Mouse (Mus musculus) spleen, adult 2 months (tissue): ENCODE measurements around the gene Armc8. TPM values are rescaled to one million over a fixed set of nuclear protein-coding genes. Genes with fewer than 3 reads are reported as not detected.

ENCODE experiments used
- DNase-seq, 2 experiments: peaks; one replicate each; pipeline versions ENCODE4 v3.0.0 to v3.0.0-alpha.2; 2012 to 2021; ENCODE audit warnings: low spot score in 2 of 2, low read depth in 1 of 2
- H3K27ac ChIP-seq: fragments of 200-500 bp; 2 replicates; pipeline ENCODE4 v1.5.1; 2012; ENCODE audit warnings: low read length, inconsistent platforms; ENCODE audit not compliant: insufficient read depth
- H3K27me3 ChIP-seq: fragments of 200-500 bp; 2 replicates; pipeline ENCODE4 v1.6.1; 2012; ENCODE audit warnings: mild to moderate bottlenecking, moderate library complexity, low read length, inconsistent platforms; ENCODE audit not compliant: control insufficient read depth, insufficient read depth
- H3K36me3 ChIP-seq: fragments of 200-500 bp; 2 replicates; pipeline ENCODE4 v1.6.1; 2012; ENCODE audit warnings: mild to moderate bottlenecking, low read length, inconsistent platforms; ENCODE audit not compliant: control insufficient read depth, insufficient read depth
- H3K4me1 ChIP-seq: fragments of 200-500 bp; 2 replicates; pipeline ENCODE4 v1.6.1; 2011; ENCODE audit warnings: inconsistent platforms; ENCODE audit not compliant: control insufficient read depth, insufficient read depth, insufficient read length
- H3K4me3 ChIP-seq: fragments of 200-500 bp; 2 replicates; pipeline ENCODE4 v1.5.1; 2011; ENCODE audit warnings: mild to moderate bottlenecking, inconsistent platforms; ENCODE audit not compliant: insufficient read depth, insufficient read length; ENCODE audit errors: extremely low read depth
- CTCF ChIP-seq: fragments of 200-500 bp; IDR thresholded peaks from 2 replicates; pipeline ENCODE4 v1.5.1; 2011; ENCODE audit warnings: mild to moderate bottlenecking, inconsistent platforms; ENCODE audit not compliant: insufficient read depth, insufficient read length, insufficient replicate concordance; ENCODE audit errors: extremely low read depth
- POLR2A ChIP-seq: fragments of 200-500 bp; IDR thresholded peaks from 2 replicates; pipeline ENCODE4 v1.6.1; 2011; ENCODE audit warnings: low read depth, low read length, inconsistent platforms
- WGBS: fragments of 180-500 bp; shearing (Covaris S2); methylation state at CpG from one replicate; pipeline ENCODE4 v1.1.7; 2018; 5-methylcytosine and 5-hydroxymethylcytosine counted together
- polyA plus RNA-seq: library from polyadenylated mRNA; depleted of rRNA; stranded (reverse); fragments of >200 nt; gene quantifications from 2 replicates; pipeline ENCODE4 v1.2.3, GENCODE M21; 2012

Armc8 gene
- polyA plus RNA-seq, 1 experiment = 7.2 TPM

DNA sequence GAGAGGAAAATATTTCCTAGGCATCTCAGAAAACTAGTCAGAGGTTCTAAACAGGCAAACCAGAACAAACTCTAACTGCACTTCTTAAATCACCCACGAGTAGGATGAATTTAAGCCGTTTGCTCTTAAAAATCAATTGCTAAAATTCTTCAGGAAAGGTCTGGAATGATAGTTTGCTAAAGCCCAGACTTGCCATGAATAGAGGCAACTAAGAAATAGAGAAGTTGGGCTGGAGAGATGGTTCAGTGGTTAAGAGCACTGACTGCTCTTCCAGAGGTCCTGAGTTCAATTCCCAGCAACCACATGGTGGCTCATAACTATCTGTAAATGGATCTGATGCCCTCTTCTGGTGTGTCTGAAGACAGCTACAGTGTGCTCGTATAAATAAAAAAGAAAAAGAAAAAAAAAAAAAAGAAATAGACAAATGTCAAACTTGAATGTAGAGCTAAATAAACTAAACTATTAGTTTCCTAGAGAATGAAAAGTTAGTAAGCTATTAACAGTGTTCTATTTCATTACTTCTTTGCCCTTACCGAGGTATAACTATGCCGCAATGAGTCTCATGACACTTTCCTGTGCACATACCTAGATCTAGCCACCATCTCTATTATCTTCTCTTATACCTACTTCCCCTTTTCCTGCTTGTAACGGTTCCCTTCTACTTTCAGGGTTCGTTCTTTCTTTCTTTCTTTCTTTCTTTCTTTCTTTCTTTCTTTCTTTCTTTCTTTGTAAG lies 9.7 kb downstream of the Armc8 start:
- H3K4me3 ChIP-seq = no peak overlapping the region
- no peak overlapping the region for H3K27ac ChIP-seq
- H3K27me3 ChIP-seq = no peaks in the 10 kb centered on the region
- DNase-seq = no peak
- 38% methylated on average over 7 of the region's 7 CpGs for WGBS
- H3K36me3 ChIP-seq = no peaks in the 10 kb centered on the region; the same call in 1 of the 2 replicates
- TF ChIP-seq POLR2A (no peak), CTCF (no peak)
- peaks cover 4% of the 10 kb centered on the region for H3K4me1 ChIP-seq

DNA sequence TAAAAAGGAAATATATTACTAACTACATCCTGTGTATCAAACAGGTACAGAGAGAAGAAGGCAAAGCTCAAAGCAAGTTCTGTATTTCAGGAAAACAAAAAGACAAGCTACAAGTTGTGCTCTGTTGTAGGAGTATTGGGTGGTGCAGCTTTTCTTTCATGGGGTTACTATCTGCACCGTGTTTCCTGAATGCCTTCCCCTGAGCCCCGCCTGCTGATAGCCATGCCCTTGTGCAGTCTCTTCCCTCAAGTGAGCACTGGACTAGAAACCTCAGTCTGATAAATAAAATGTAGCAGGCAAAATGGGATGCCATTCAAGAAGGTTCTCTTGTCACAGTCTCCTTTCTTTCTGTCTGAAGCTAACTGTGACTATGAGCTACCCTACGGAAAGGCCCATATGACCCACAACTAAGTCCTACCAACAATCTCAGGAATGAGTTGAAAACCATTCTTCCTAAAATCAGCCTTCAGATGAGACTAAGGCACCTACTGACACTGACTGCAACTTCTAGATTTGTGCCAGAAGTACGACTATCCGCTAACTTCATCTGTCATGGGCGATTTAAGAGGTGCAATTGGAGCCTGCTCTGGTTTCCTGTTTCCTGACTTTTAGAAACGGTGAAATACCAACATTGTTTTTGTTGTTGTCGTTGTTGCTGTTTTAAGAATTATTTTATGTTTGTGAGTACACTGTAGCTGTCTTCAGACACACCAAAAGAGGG lies 11.0 kb downstream of the Armc8 start:
- WGBS = 41% methylated on average over 8 of the region's 8 CpGs
- Histone ChIP-seq H3K27me3 (no peaks in the 10 kb centered on the region), H3K4me3 (no peak overlapping the region), H3K36me3 (no peaks in the 10 kb centered on the region; the same call in 1 of the 2 replicates), H3K4me1 (peaks cover 4% of the 10 kb centered on the region), H3K27ac (no peak overlapping the region)
- no peak for DNase-seq
- TF ChIP-seq POLR2A (no peak), CTCF (no peak)

DNA sequence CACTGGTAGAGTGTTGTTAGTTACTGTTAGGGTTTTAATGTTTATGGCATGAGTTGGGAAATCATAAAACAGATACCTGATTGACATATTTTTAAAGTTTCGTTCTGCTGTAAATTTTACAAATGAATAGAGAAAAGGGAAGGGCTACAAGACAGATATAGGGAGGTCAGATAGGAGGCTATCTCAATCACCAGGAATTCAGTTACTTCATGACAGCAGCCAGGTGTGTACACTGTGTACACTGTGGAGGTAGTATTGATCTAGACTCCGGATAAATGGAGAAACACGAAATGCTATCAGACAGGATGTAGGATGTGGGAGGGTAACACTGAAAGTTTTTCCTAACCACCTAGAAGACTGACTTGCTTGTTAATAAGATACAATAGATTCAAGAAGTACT lies 13.4 kb downstream of the Armc8 start:
- no peak for DNase-seq
- H3K27ac ChIP-seq = no peak overlapping the region
- H3K36me3 ChIP-seq = no peaks in the 10 kb centered on the region; the same call in 1 of the 2 replicates
- H3K4me1 ChIP-seq = peaks cover 3% of the 10 kb centered on the region
- WGBS = 84% methylated on average over 3 of the region's 3 CpGs
- H3K27me3 ChIP-seq = no peaks in the 10 kb centered on the region
- H3K4me3 ChIP-seq = no peak overlapping the region
- no peak for TF ChIP-seq POLR2A

DNA sequence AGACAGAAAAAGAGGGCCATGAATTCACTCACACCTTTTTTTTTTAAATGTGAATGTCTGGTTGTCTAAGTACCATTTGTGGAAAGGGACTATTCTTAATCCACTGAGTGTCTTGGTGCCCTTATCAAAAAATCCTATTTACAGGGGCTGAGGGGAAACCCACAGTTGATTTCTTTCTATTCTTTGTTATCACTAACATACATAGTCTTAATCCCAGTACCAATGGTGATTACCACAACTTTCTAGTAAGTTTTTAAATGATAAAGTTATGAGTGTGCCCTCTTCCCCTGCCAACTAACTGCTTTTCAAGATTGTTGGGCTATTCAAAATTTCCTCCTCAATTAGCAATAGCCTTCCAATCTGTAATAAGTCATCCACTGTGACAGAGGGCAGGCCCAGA lies 14.6 kb downstream of the Armc8 start:
- no peak for DNase-seq
- no peak overlapping the region for H3K4me3 ChIP-seq
- H3K36me3 ChIP-seq = no peaks in the 10 kb centered on the region; the same call in 1 of the 2 replicates
- TF ChIP-seq POLR2A = no peak
- no peak for TF ChIP-seq CTCF
- no peaks in the 10 kb centered on the region; the same call in 1 of the 2 replicates for H3K4me1 ChIP-seq
- H3K27me3 ChIP-seq = no peaks in the 10 kb centered on the region
- no peak overlapping the region for H3K27ac ChIP-seq

DNA sequence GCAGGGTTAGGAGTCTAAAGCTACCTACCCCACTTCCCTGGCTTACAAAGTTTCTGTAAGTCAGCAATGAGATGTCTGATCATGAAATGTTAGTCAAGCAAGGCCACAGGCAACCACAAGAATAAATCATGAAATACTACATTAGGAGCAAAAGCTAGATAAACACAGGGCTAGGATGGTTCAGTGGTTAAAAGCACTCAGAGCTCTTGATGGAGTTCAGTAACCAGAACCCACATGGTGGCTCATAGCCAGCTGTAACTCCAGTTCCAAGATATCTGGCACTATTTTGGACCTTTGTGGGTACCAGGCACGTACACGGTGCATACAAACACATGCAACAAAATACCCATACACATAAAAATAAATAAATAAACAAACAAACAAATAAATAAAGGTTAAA lies 15.7 kb downstream of the Armc8 start:
- WGBS = 78% methylated on average over 2 of the region's 2 CpGs
- TF ChIP-seq CTCF = no peak
- TF ChIP-seq POLR2A = no peak
- H3K4me3 ChIP-seq = no peak overlapping the region
- no peaks in the 10 kb centered on the region; the same call in 1 of the 2 replicates for H3K36me3 ChIP-seq
- H3K4me1 ChIP-seq = no peaks in the 10 kb centered on the region
- no peak overlapping the region for H3K27ac ChIP-seq
- H3K27me3 ChIP-seq = no peaks in the 10 kb centered on the region
- no peak for DNase-seq

DNA sequence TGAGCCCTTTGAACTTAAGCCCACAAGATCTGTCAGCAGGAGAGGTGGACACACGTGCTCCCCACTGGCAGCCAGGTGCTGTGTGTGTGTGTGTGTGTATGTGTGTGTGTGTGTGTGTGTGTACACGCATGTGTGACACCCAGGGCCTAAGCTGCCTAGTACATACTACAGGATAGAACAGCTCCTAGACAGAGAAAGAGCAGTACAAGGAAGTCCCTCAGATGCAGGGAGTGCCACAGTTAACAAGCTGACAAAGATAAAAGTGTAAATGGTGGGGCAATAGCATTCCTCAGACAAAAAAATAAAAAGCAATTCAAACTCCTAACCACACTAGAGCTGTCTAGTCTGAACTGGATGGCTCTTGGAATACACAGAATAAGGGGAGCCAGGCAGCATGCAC lies 16.6 kb downstream of the Armc8 start:
- WGBS = 79% methylated on average over 2 of the region's 2 CpGs
- H3K27me3 ChIP-seq = no peaks in the 10 kb centered on the region
- H3K27ac ChIP-seq = no peak overlapping the region
- no peaks in the 10 kb centered on the region for H3K4me1 ChIP-seq
- no peak overlapping the region for H3K4me3 ChIP-seq
- no peaks in the 10 kb centered on the region; the same call in 1 of the 2 replicates for H3K36me3 ChIP-seq
- no peak for DNase-seq
- TF ChIP-seq CTCF (no peak), POLR2A (no peak)

DNA sequence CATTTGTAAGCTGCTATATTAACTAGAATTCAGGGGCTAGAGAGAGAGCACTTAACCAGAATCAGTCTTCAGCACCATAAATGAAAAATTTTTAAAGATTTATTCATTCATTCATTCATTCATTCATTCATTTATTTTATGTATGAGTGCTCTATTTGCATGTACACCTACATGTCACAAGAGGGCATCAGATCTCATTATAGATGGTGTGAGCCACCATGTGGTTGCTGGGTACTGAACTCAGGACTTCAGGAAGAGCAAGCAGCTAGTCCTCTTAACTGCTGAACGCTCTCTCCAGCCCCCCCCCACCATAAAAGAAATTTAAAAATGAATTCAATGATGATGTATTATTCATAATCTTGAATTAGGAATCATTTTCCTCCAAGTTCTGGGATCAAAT lies 22.4 kb downstream of the Armc8 start:
- Histone ChIP-seq H3K27me3 (no peaks in the 10 kb centered on the region), H3K27ac (no peak overlapping the region), H3K36me3 (no peaks in the 10 kb centered on the region; the same call in 1 of the 2 replicates), H3K4me1 (no peaks in the 10 kb centered on the region), H3K4me3 (no peak overlapping the region)
- no peak for DNase-seq
- TF ChIP-seq POLR2A (no peak), CTCF (no peak)
- 93% methylated on average over 1 of the region's 1 CpGs for WGBS
